Mouse (Mus musculus) ovary, adult 18-20 months (tissue): ENCODE measurements at regions not wholly inside any gene's neighbourhood (a gene's known extent, or its start where the extent isn't known, plus 50 kb on each side); places are given as distances from the start of the nearest gene placed in this dataset.
A peak's percentile ranks its signal among the peaks of the same experiment; 100 is the strongest.

Experiments
- DNase-seq: peaks from one replicate; pipeline ENCODE4 v3.0.0; 2022; ENCODE audit warnings: low spot score, mixed read lengths

DNA sequence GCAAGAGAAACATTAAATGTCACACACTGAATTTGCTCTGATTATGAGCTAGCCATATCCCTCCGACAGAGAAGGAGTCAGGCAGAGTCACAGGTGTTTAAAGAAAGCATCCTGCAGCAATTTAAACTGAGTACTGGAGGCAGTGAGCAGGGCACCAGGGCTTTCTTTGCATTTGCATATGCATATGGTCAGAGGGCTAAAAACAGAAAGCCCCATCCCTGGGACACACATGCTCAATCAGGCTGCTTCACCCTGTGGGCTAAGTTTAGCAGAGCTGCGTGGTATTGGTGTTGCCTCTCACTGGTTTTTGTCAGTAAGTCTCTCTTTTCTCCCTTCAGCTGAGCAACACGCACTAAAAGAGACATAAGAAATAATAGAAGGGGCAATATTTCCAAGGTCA lies 289.9 kb upstream of the Rps6ka3 start:
- DNase-seq, result no peak

DNA sequence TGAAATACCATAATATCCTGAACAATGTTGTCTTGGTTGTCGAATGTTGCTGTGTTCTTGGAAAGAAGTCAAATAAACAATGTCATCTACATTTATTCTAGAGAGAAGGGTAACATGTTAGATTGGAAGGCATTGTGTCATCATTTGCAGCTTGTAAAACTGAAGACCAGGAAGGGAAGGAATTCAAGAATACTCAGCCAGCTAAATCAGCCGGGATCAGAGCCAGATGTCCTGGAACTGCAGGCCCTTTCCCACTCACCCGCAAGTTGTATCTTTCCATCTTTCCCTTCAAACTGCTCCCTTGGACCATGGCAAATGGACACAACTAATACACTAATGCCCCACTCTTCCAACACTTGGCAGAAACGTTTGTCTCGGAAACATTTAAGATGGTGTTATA lies 288.7 kb upstream of the Rps6ka3 start:
- no peak for DNase-seq

DNA sequence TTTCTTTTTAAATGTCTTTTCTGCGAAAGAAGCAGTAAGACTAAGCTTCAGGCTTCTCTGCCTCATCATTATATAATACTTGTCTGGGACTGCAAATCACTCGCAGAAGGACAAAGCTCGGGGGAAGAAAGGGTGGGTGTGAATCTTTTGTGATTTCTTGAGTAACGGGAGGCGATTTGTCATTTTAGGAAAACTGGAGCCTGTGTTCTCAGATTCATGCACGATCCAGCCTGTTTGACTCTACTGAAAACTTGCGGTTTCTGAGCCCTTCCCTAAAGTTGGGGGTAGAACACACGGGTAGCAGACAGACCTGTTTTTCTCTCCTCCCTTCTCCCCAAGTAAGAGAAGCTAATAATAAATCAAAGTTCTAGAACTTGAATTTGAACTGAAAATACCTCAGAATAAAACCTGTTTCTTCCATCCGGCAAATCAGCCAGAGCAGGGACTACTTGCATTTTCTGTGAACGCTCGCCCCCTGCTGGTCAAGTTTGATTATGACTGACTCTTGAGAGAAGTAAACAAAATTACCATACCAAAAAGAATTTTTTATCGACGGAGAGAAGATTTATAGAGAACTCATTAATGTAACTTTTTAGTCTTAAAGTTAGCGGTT lies 288.2 kb upstream of the Rps6ka3 start:
- no peak for DNase-seq

GRCm38 (mm10) chrX:158923081-158923561 lies 287.0 kb upstream of the Rps6ka3 start:
- DNase-seq, result no peak

DNA sequence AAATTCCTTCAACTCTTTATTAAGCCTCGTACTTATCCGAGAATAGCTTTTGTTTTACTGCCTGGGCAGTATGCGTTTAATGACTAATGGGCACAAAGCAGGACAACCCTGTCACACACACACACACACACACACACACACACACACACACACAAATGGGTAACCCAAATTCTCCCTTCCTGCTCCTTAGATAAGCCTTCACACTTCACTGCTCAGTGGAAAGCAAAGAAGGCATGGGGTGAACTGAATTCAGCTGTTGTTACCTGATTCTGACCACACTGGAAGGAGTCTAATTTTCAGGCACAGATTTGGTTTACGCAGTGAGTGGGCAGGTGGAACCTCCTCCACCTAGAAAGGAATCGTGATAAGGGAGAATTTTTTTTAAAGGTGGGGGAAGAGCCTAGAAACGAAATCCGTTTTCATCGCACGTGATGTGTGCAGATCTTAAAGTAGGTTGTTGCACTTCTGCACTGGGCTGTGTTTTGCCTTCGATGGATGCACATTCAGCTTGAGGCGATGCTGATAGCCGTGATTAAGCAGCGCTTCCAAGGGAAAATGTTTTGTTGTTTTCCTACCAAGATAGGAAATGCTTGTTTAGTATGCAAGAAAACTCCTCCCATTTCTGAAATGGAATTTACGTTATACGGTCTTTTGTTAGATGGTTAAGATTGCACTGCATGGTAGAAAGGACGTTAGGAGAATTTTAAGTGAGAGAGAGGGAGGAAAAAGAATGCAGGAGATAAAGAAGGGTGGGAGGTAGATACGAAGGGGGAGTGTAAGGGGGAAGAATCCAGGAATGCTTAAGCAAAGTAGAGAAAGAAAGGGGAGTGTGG lies 286.2 kb upstream of the Rps6ka3 start:
- no peak for DNase-seq

- no peak for DNase-seq
Observed at GRCm38 (mm10) chrX:158924490-158925398, 285.4 kb upstream of the Rps6ka3 start.

GRCm38 (mm10) chrX:158931864-158932263 lies 278.2 kb upstream of the Rps6ka3 start:
- no peak for DNase-seq

- DNase-seq, result no peak
Observed at GRCm38 (mm10) chrX:158947191-158947590, 262.9 kb upstream of the Rps6ka3 start.

- DNase-seq, result no peak
Observed at GRCm38 (mm10) chrX:158971726-158972125, 238.4 kb upstream of the Rps6ka3 start.

DNA sequence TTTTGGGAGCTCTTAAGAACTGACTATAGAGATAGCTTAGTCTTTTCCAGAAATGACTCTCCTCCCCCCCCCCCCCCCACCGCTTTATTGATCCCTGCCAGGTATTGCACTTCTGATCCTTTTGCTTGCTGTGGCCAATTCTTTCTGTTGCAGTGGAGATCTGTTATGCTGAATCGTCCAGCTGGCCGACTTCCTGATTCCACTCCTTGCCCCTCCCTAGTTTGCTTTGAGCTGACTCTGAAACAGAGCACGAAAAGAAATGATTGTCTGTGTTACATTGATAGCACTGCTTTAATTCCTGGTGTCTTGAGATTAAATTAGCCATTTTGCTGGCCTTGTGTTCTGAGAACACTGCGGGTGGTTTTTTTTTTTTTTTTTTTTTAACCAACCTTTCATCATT lies 233.5 kb upstream of the Rps6ka3 start:
- DNase-seq, result no peak

DNA sequence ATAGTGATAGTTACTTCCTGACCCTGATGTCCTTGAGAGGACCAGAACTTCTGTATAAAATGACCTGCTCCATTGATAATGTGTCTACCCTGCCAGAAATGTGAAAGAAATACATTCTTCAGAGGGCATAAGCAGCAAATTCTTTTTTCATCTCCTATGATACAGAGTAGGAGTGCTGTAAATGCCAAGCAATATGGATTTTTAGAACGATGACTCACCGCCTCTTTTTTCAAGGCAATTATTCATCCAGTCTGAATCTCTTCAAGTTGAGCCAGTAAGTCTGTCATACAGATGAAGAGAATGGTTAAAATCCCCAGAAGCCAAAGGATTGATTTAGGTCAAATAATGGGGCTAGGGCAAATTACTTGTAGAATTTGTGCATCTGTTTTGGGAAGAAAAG lies 225.4 kb upstream of the Rps6ka3 start:
- DNase-seq, result no peak

GRCm38 (mm10) chrX:158987676-158988075 lies 222.4 kb upstream of the Rps6ka3 start:
- DNase-seq, result no peak

GRCm38 (mm10) chrX:159018955-159019354 lies 191.2 kb upstream of the Rps6ka3 start:
- no peak for DNase-seq

GRCm38 (mm10) chrX:159026311-159026710 lies 183.8 kb upstream of the Rps6ka3 start:
- DNase-seq, result no peak

GRCm38 (mm10) chrX:159031927-159032326 lies 178.2 kb upstream of the Rps6ka3 start:
- no peak for DNase-seq

- DNase-seq, result peak; percentile 26
Observed at GRCm38 (mm10) chrX:159043432-159043831, 166.7 kb upstream of the Rps6ka3 start.

DNA sequence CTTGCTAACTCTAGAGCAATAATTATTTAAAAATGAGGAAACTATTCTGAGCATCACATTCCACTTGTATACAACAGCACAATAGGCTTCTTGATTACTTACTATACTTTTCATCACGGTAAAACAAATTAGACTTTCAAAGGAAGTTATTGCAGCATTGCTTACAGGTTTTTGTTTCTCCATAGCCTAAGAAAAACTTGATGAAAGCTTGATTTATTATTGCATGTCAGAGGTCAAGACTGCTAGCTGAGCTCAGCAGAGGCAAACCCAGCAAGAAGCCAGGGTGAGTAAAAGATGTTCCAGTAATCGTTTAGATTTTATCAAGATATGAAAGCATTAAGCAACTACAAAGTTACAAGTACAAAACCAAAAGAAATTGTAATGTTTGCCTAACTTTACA lies 162.2 kb upstream of the Rps6ka3 start:
- no peak for DNase-seq

DNA sequence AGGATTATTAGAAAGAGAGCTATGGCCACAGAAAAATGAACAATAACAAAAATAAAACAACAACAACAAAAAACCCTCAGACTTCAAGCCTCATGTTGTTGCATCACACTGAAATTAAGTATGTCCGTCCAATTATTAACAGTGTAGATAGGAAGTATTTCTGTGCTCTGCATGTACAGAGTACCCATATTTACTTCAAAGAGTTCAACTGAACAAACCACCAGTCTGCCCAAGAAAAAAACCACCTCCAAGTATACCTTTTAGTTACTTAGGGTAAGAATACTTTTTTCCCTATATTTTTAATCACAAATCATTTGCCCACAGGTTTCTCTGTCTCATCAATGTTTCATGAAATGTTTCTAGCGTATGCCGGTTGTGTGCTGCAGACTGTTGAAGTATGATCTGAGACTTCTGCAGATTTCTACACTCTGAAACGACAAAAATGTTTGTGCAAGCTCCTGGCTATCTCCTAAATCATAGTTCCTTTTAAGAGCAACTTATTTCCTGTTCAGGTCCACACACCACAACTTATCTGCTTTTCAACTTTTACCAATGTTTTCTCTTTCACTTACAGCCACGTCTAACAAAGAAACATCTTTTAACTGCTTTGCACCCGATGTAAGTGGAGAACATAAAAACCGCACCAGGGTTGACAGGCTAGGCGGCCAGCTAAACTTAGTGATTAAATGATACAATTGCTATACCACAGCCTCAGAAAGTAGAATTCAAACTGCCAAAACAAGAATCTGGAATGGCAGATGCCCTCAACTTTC lies 154.2 kb upstream of the Rps6ka3 start:
- DNase-seq, result no peak

DNA sequence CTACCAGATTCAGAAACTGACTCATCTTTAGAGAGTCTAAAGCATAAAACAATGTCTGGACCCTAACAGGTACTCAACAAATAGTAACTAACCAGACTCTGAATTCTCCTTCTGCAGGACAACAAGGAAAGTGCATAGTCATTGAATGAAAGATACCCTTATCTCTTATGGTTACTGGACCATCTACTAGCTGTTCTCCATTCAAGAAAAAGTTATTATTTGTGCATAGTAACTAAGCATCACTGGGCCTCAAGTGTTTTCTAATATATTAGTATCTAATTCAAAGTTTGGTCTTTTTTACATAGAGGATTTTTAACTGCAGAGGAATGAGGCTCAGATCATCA lies 153.7 kb upstream of the Rps6ka3 start:
- DNase-seq, result no peak

- DNase-seq, result no peak
Observed at GRCm38 (mm10) chrX:159058931-159059330, 151.2 kb upstream of the Rps6ka3 start.

- no peak for DNase-seq
Observed at GRCm38 (mm10) chrX:159061322-159061721, 148.8 kb upstream of the Rps6ka3 start.

DNA sequence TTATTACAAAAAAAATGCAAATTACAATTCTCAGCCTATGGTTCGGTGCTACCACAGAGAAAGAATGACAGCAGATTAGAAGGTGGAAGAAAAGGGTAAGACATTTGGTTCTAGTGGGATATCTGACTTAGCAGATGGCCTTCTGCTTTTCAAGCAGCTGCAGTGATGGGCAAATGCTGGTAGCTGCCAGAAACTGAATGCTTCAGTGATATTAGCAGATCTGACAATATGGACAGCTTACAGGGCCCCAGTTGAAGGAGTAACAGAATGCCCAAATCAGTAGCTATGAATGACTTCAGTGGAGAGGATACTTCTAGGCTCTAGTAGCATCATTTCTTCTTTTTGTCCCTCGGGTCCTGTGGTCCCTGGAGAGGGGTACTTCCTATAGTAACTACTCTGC lies 143.9 kb upstream of the Rps6ka3 start:
- DNase-seq, result no peak
